30 mouse cellular contexts compared by ENCODE assay signal in the genomic region with DNA sequence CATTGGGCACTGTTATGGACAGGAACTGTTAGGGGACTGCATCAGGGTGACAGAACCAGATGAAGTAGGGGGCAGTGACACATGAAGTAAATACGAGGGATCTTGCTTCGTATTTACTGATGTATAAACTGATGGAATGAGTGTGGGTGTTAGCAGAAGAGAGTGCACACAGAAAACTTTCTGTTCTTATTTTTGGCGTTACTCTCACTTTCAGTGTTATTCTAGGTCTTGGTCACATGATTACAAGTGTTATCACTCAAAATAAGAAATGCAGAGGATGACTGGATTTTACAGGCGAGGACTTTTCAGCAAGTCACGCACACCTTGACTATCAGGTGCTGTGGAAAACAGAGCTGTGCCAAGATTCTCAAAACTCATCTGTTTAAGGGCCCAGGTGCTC.
"Had no signal": no experiment of that assay in that cellular context is flagged by ENCODE, and none has a peak within 500 bp of the region (broad histone marks: within the 10 kb centered on the region; RNA-seq: fewer than 3 reads in every experiment).

No protein-coding gene starts in this region.

- H3K27ac ChIP-seq: limb, embryonic 10.5 days; limb, embryonic 12.5 days; limb, embryonic 13.5 days; limb, embryonic 15.5 days; liver, embryonic 12.5 days; liver, embryonic 13.5 days; liver, embryonic 14.5 days; liver, embryonic 15.5 days; lung, embryonic 15.5 days; macrophage; midbrain, embryonic 10.5 days; midbrain, embryonic 12.5 days; midbrain, embryonic 13.5 days; midbrain, embryonic 15.5 days; neural tube, embryonic 12.5 days had no signal

- H3K36me3 ChIP-seq: limb, embryonic 10.5 days; limb, embryonic 12.5 days; limb, embryonic 13.5 days; limb, embryonic 15.5 days; liver, embryonic 12.5 days; liver, embryonic 13.5 days; liver, embryonic 15.5 days; lung, embryonic 15.5 days; midbrain, embryonic 10.5 days; midbrain, embryonic 12.5 days; midbrain, embryonic 13.5 days; midbrain, embryonic 15.5 days; neural tube, embryonic 12.5 days had no signal

- H3K9me3 ChIP-seq: limb, embryonic 10.5 days; limb, embryonic 12.5 days; limb, embryonic 13.5 days; limb, embryonic 15.5 days; liver, embryonic 12.5 days; liver, embryonic 13.5 days; liver, embryonic 15.5 days; lung, embryonic 15.5 days; midbrain, embryonic 10.5 days; midbrain, embryonic 12.5 days; midbrain, embryonic 13.5 days; midbrain, embryonic 15.5 days; neural tube, embryonic 12.5 days had no signal

- H3K9ac ChIP-seq: limb, embryonic 12.5 days; limb, embryonic 13.5 days; limb, embryonic 15.5 days; liver, embryonic 12.5 days; liver, embryonic 13.5 days; liver, embryonic 14.5 days; liver, embryonic 15.5 days; liver, postnatal 0 days; lung, embryonic 14.5 days; lung, embryonic 15.5 days; midbrain, embryonic 12.5 days; midbrain, embryonic 13.5 days; midbrain, embryonic 15.5 days; neural tube, embryonic 12.5 days had no signal

- H3K4me2 ChIP-seq: limb, embryonic 12.5 days; limb, embryonic 13.5 days; limb, embryonic 15.5 days; liver, embryonic 11.5 days; liver, embryonic 12.5 days; liver, embryonic 13.5 days; liver, embryonic 15.5 days; lung, embryonic 14.5 days; lung, embryonic 15.5 days; midbrain, embryonic 11.5 days; midbrain, embryonic 12.5 days; midbrain, embryonic 13.5 days; midbrain, embryonic 15.5 days; neural tube, embryonic 12.5 days had no signal

- DNase-seq: left cerebral cortex, postnatal 4 days; liver; liver, embryonic 13.5 days; liver, postnatal 0 days; lung, adult 18-20 months; lung, adult 2 months; lung, embryonic 14.5 days; lung, postnatal 10 days; lung, postnatal 14 days; lung, postnatal 36 days; lung, postnatal 4 days; midbrain, embryonic 14.5 days had no signal

- H3K4me3 ChIP-seq: limb, embryonic 10.5 days; limb, embryonic 12.5 days; limb, embryonic 13.5 days; limb, embryonic 15.5 days; liver, embryonic 12.5 days; liver, embryonic 13.5 days; liver, embryonic 15.5 days; lung, embryonic 15.5 days; megakaryocyte, embryonic 14.5 days; midbrain, embryonic 10.5 days; midbrain, embryonic 12.5 days; midbrain, embryonic 13.5 days; midbrain, embryonic 15.5 days; myocyte; neural tube, embryonic 12.5 days had no signal

- H3K27me3 ChIP-seq: limb, embryonic 12.5 days; limb, embryonic 13.5 days; limb, embryonic 15.5 days; liver, embryonic 12.5 days; liver, embryonic 13.5 days; liver, embryonic 15.5 days; lung, embryonic 15.5 days; megakaryocyte, embryonic 14.5 days; midbrain, embryonic 12.5 days; midbrain, embryonic 13.5 days; midbrain, embryonic 15.5 days; neural tube, embryonic 12.5 days had no signal

- H3K4me1 ChIP-seq: limb, embryonic 10.5 days; limb, embryonic 12.5 days; limb, embryonic 13.5 days; limb, embryonic 15.5 days; liver, embryonic 12.5 days; liver, embryonic 13.5 days; liver, embryonic 15.5 days; lung, embryonic 15.5 days; megakaryocyte, embryonic 14.5 days; midbrain, embryonic 10.5 days; midbrain, embryonic 12.5 days; midbrain, embryonic 13.5 days; midbrain, embryonic 15.5 days; neural tube, embryonic 12.5 days had no signal
